Mouse (Mus musculus) embryonic fibroblast, embryonic 13.5 days (primary cell): ENCODE data around the gene C1qbp.

Experiments
- CTCF ChIP-seq: IDR thresholded peaks from 2 replicates; pipeline ENCODE4 v1.5.1; 2011; ENCODE audit warnings: mild to moderate bottlenecking, control low read depth, low read length, moderate library complexity, borderline replicate concordance; ENCODE audit not compliant: insufficient read depth
- POLR2A ChIP-seq: IDR thresholded peaks from 2 replicates; pipeline ENCODE4 v1.6.1; 2011; ENCODE audit warnings: low read depth, mild to moderate bottlenecking, control low read depth, low read length, moderate library complexity

- TF ChIP-seq CTCF (no peak), POLR2A (no peak)
These were observed 12.0 kb downstream of the C1qbp start for GRCm38 (mm10) chr11:70970560-70971540.
